9 mouse cellular contexts compared by ENCODE assay signal in the genomic region with DNA sequence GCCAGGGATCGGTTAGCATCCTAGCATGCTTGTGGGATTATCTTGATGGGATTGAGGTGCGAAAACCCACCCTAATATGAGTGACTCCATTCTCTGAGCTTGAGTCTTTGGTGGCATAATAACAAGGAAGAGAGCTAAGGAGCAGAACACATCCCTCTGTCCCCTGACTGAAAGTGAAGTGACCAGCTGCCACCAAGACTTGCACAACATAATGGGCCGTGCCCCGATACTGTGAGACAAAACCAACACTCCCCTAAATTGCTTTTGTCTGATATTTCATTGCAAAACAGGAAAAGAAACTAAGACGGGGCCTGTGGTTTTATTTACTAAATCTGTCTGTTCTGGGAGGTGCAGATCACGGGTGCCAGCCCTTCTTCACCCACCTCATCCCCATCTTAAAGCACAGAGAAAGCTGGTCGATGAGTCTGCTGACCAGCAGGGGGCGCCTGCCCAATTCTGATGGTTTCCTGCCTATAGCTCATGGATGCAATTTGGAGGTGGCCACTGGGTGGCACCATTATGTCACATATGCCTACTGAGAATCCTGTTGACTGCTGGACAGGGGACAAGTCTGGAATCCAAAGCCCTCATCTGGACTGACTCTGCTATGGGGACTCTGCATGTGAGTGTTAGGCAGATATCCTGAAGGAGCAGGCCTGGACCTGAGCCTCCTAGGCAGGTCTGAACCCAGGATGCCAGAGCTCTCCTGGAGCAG. TPM values are rescaled to one million over a fixed set of nuclear protein-coding genes. Genes with fewer than 3 reads are reported as not detected.
DNase-seq lines count a peak whose midpoint lies in the region; ATAC-seq and TF ChIP-seq lines count a peak whose summit lies in the region.
"Had no signal": no experiment of that assay in that cellular context is flagged by ENCODE, and none has a peak within 500 bp of the region (broad histone marks: within the 10 kb centered on the region; RNA-seq: fewer than 3 reads in every experiment).

No protein-coding gene starts in this region.

- 45% methylated on average over 8 of the region's 8 CpGs for WGBS in heart, embryonic 12.5 days
- WGBS in kidney, postnatal 0 days: 48% methylated on average over 8 of the region's 8 CpGs
- 49% methylated on average over 8 of the region's 8 CpGs for WGBS in liver, adult 2 months
- 49% methylated on average over 8 of the region's 8 CpGs for WGBS in stomach, embryonic 14.5 days

- peak; percentile 100 for TF ChIP-seq CTCF in kidney, postnatal 0 days (IDR thresholded peaks at IDR 0.05; ENCODE audit: low read depth)
- peak; percentile 98 for TF ChIP-seq CTCF in liver, adult 2 months (IDR thresholded peaks at IDR 0.05; ENCODE audit: low read depth, low read length)

- no peak overlapping the region for H3K4me2 ChIP-seq in heart, embryonic 12.5 days
- no peak overlapping the region for H3K4me2 ChIP-seq in kidney, postnatal 0 days (ENCODE audit: low read length)
- no peak overlapping the region for H3K4me2 ChIP-seq in stomach, embryonic 14.5 days (replicated peaks; ENCODE audit: low read depth, low read length)
- H3K4me2 ChIP-seq: embryonic facial prominence, embryonic 13.5 days had no signal

- no peak overlapping the region for H3K27ac ChIP-seq in heart, embryonic 12.5 days (ENCODE audit: poor library complexity, severe bottlenecking)
- H3K27ac ChIP-seq in kidney, postnatal 0 days: no peak overlapping the region
- H3K27ac ChIP-seq in liver, adult 2 months (replicated peaks; ENCODE audit: insufficient read depth, low read depth, low read length): no peak overlapping the region
- H3K27ac ChIP-seq in stomach, embryonic 14.5 days (ENCODE audit: low read length): no peak overlapping the region
- H3K27ac ChIP-seq: embryonic facial prominence, embryonic 13.5 days had no signal

- no peaks in the 10 kb centered on the region for H3K79me2 ChIP-seq in liver, adult 2 months (ENCODE audit: control insufficient read depth, insufficient read depth, low read length)

- peaks cover 63% of the 10 kb centered on the region for H3K27me3 ChIP-seq in heart, embryonic 12.5 days (replicated peaks)
- peaks cover 7% of the 10 kb centered on the region; the same call in 1 of the 2 replicates for H3K27me3 ChIP-seq in kidney, postnatal 0 days (ENCODE audit: insufficient read depth, low read length)
- no peaks in the 10 kb centered on the region for H3K27me3 ChIP-seq in liver, adult 2 months (ENCODE audit: control insufficient read depth, insufficient read depth, low read length)
- H3K27me3 ChIP-seq in stomach, embryonic 14.5 days (ENCODE audit: control insufficient read depth, insufficient read depth, low read length): 0 out of 2 replicates have a peak, but pooled peaks cover 3% of the 10 kb centered on the region

- peak; percentile 76 for DNase-seq in CD4-positive helper T cell, adult 2 months (ENCODE audit: low read depth, low spot score)
- DNase-seq in brain, adult 2 months (ENCODE audit: low read depth, low spot score): peak; percentile 94
- peak; percentile 95 for DNase-seq in kidney, postnatal 0 days (ENCODE audit: low spot score)
- DNase-seq in liver, adult 2 months (ENCODE audit: extremely low read depth, low read depth, low spot score): peak; percentile 72
- peak; percentile 96 for DNase-seq in neural tube, embryonic 10.5 days (ENCODE audit: extremely low spot score, low spot score)

- TF ChIP-seq POLR2A in liver, adult 2 months (IDR thresholded peaks at IDR 0.05; ENCODE audit: extremely low read depth, insufficient read depth, low read length): no peak

- H3K36me3 ChIP-seq in heart, embryonic 12.5 days: no peaks in the 10 kb centered on the region
- no peaks in the 10 kb centered on the region for H3K36me3 ChIP-seq in kidney, postnatal 0 days (ENCODE audit: insufficient read depth, low read length)
- H3K36me3 ChIP-seq in liver, adult 2 months (ENCODE audit: control insufficient read depth, insufficient read depth, low read length): no peaks in the 10 kb centered on the region
- no peaks in the 10 kb centered on the region for H3K36me3 ChIP-seq in stomach, embryonic 14.5 days (ENCODE audit: control insufficient read depth, insufficient read depth, low read length)
- H3K36me3 ChIP-seq: embryonic facial prominence, embryonic 13.5 days had no signal

- H3K4me3 ChIP-seq in heart, embryonic 12.5 days: no peak overlapping the region
- no peak overlapping the region for H3K4me3 ChIP-seq in kidney, postnatal 0 days (replicated peaks; ENCODE audit: low read depth, low read length)
- H3K4me3 ChIP-seq in liver, adult 2 months (ENCODE audit: insufficient read depth, low read depth, low read length): no peak overlapping the region
- H3K4me3 ChIP-seq in stomach, embryonic 14.5 days (ENCODE audit: low read depth, low read length): no peak overlapping the region
- H3K4me3 ChIP-seq: embryonic facial prominence, embryonic 13.5 days had no signal

- ATAC-seq in erythroid progenitor cell, adult 5-6 weeks (replicated peaks; ENCODE audit: low FRiP score, poor library complexity, severe bottlenecking): peak; percentile 75
- peak; percentile 33; the same call in 1 of the 2 replicates for ATAC-seq in heart, embryonic 12.5 days (ENCODE audit: insufficient number of reproducible peaks, low FRiP score)
- peak; percentile 58; the same call in 1 of the 2 replicates for ATAC-seq in kidney, postnatal 0 days (replicated peaks; ENCODE audit: low FRiP score, low read depth)
- ATAC-seq in stomach, embryonic 14.5 days (ENCODE audit: insufficient number of reproducible peaks, insufficient read depth, low FRiP score, low read depth): peak; percentile 37; the same call in 1 of the 2 replicates

- no peak overlapping the region for H3K9ac ChIP-seq in heart, embryonic 12.5 days
- H3K9ac ChIP-seq in kidney, postnatal 0 days (ENCODE audit: low read depth, low read length): no peak overlapping the region
- no peak overlapping the region for H3K9ac ChIP-seq in liver, adult 2 months (ENCODE audit: low read depth, low read length)
- H3K9ac ChIP-seq in stomach, embryonic 14.5 days (replicated peaks; ENCODE audit: low read depth, low read length): no peak overlapping the region
- H3K9ac ChIP-seq: embryonic facial prominence, embryonic 13.5 days had no signal

- H3K4me1 ChIP-seq in heart, embryonic 12.5 days (replicated peaks): no peaks in the 10 kb centered on the region
- no peaks in the 10 kb centered on the region for H3K4me1 ChIP-seq in kidney, postnatal 0 days (replicated peaks; ENCODE audit: insufficient read depth, low read length)
- no peaks in the 10 kb centered on the region for H3K4me1 ChIP-seq in liver, adult 2 months (ENCODE audit: control insufficient read depth, insufficient read depth, low read length)
- no peaks in the 10 kb centered on the region for H3K4me1 ChIP-seq in stomach, embryonic 14.5 days (ENCODE audit: control insufficient read depth, insufficient read depth, low read length)
- H3K4me1 ChIP-seq: embryonic facial prominence, embryonic 13.5 days had no signal

- H3K9me3 ChIP-seq in heart, embryonic 12.5 days (replicated peaks): no peaks in the 10 kb centered on the region
- no peaks in the 10 kb centered on the region for H3K9me3 ChIP-seq in kidney, postnatal 0 days (replicated peaks; ENCODE audit: low read length)
- no peaks in the 10 kb centered on the region for H3K9me3 ChIP-seq in stomach, embryonic 14.5 days (ENCODE audit: control insufficient read depth, low read depth, low read length)
- H3K9me3 ChIP-seq: embryonic facial prominence, embryonic 13.5 days had no signal

RNA-seq across cellular contexts. Expression of gene Hmx1, which starts 27.2 kb away (rescaled TPM):
- not detected in 2 replicates for total RNA-seq in erythroid progenitor cell, adult 5-6 weeks (2015; ENCODE audit: low replicate concordance)
- not detected in 2 replicates for total RNA-seq in erythroid progenitor cell, adult 5-6 weeks (2017; ENCODE audit: low replicate concordance)
- polyA plus RNA-seq in heart, embryonic 12.5 days (2016; fragmentation: Nextera tagmentation; extraction: Ambion mirVana): not detected in 2 replicates
- polyA plus RNA-seq in kidney, postnatal 0 days (2015; fragmentation: Nextera tagmentation; extraction: Ambion mirVana): not detected in 2 replicates
- total RNA-seq in liver, adult 2 months (2014; rRNA removed): not detected in 2 replicates
- not detected in 2 replicates for polyA plus RNA-seq in liver, adult 2 months (2012; rRNA removed)
- not detected in 2 replicates for polyA plus RNA-seq in stomach, embryonic 14.5 days (2014; fragmentation: Nextera tagmentation; extraction: Ambion mirVana)
